Mouse (Mus musculus): ENCODE measurements around the gene Sdf2.

Gene Sdf2

DNA sequence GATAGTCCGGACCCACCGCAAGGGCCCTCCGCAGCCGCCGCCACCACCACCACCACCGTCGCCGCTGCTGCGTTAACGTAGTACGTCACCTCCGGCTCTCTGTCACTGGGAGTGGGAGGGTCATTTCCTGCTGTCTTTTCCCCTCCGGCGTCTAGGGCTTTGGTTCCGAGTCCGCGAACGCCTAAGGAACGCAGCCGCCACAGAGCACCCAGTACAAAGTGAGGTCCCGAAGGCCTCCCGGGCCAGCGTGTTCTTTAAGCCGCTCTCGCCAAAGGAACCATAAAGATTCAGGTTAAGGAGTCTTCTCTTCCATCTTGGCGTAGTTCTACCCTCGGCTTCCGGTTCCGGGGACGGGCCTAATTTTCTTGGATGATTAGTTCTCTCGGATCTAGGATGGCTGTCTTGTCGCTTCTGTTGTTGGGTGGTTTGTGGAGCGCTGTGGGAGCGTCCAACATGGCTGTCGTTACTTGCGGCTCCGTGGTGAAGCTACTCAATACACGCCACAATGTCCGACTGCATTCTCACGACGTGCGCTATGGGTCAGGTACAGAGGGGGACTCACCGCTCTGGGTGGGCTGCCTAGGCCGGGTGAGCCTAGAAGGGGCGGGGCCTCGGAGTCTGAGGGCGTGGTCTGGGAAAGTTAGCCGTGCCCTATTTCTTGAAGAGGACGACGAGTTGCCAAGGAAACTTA lies at the start of gene Sdf2, which contains the start of gene Supt6:
Sdf2 (plus strand) TSS at position 120 of the 691 bp plus-strand sequence.
Supt6 (minus strand) TSS at position 361 of the 691 bp plus-strand sequence.
- DNase-seq (ENCODE audit: low read depth, low spot score), result peak; percentile 98

DNA sequence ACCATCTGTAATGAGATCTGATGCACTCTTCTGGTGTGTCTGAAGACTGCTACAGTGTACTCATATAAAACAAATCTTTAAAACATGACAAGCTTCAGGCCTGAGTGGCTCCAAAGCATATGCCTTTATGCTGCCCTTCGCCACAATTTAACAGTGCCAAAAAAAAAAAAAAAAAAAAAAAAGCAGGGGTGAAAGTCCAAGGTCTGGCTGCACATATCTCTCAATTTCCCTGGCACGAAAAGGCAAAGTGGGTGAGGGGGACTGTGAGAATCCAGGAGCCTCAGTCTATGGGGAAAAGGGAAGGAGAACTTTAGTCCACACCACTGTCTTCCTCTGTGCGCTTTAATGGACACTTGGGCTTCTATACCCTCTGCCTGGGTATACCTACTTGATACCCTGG lies 43.2 kb upstream of the Sdf2 start:
- DNase-seq (ENCODE audit: low read depth, low spot score), result no peak

DNA sequence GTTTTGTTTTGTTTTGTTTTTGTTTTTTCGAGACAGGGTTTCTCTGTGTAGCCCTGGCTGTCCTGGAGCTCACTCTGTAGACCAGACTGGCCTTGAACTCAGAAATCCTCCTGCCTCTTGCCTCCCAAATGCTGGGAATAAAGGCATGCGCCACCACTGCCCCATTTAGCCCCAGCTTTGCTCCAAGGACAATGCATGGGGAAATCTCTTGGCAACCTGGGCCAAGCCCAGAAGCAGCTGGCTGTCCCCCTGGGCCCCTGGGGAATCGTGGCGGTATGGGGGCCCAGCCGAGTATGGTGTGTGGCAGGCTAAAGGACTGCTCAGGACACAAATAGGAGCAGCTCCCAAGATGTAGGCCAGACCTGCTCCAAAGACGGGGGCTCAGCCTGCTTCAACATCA lies 41.3 kb upstream of the Sdf2 start:
- DNase-seq (ENCODE audit: low read depth, low spot score), result no peak

DNA sequence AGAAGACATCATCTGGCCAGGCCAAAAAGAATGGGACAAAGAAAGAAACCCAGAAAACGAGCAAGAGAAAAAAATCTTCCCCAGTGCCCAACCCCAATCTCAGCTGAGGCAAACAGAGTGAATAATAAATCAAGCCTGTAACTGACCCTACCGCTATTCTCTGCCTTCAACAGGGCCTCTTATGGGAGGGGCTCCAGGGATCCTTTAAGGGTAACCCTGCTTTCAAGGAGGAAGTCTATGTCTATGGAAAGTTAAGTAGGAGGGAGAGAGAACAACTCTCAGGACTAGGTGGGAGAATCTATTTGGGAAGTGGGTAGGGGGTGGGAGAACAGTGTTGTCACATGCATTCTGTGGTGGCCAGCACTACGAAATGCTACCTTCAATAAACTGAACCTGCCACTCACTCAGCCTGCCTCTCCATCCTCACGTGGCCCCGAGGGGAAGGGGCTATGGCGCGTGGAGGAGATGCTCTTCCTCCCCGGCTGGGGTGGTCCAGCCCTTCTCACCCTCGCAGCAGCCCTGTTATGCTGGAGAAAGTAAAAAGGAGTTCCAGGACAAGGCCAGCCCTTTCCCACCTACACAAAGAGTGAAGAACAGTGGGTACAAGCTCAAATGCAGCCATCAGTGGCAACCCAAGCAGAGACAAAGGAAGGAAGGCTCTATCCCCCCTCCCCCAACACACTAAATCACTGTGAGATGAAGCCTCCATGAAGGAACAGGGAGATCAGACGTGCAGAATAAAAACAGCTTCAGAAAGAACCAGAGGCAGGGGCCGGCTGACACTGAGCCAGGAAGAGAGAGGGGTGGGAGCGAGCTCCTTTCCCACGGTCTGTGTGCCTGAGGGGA lies 40.0 kb upstream of the Sdf2 start:
- no peak for DNase-seq (ENCODE audit: low read depth, low spot score)

DNA sequence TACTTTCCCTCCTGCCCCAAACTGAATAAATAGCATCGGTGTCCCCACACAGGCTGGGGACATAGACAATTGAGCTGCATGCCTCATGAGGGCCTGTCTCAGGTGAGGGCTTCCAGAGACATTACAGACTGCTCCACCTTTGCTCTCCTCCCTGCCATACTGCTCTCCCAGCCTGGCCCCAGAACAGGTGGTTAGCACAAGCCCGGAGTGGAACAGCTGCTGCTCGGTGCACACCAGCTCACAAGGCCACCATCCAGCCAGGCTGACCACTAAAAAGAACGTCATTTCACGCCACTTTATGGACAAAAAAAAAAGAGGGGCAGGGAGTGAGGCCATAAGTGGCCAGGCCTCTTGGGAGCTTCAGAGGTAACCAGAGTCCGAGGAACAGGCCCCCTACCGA lies 38.4 kb upstream of the Sdf2 start:
- DNase-seq (ENCODE audit: low read depth, low spot score), result no peak

DNA sequence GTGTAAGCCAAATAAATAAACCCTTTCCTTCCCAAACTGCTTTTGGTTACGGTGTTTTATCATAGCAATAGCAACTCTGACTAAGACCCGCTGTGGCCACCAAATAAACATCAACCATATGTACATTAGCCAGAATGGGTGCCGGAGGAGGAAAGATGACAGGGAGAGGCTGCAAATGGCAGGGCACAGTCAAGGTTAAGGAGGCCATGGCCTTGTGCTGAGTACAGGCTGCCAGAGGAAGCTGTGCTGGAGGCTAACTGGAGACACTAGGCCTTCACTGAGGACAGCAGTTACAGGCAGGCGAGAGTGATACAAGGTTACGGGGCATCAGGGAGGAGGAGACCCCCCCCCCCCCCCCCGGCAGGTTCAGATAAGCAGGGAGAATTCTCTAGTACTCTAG lies 35.7 kb upstream of the Sdf2 start:
- no peak for DNase-seq (ENCODE audit: low read depth, low spot score)

DNA sequence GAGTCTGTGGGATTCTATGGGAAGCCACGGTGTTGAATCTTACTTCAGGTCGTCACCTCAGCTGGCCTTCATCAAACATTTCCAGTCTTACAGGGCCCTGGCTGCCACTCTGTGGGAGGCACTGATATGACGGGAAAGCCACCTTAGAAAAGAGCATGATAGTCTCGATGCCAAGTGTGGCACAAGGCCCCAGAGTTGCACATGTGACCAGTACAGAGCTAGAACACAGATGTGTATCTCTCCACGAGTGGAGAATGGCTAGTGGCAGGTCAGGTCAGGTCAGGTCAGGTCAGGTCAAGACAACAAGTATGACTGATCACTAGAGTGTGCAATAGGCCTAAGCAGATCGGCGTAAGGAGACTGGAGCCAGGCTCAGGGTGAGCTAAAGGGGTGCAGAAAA lies 34.9 kb upstream of the Sdf2 start:
- no peak for DNase-seq (ENCODE audit: low read depth, low spot score)

DNA sequence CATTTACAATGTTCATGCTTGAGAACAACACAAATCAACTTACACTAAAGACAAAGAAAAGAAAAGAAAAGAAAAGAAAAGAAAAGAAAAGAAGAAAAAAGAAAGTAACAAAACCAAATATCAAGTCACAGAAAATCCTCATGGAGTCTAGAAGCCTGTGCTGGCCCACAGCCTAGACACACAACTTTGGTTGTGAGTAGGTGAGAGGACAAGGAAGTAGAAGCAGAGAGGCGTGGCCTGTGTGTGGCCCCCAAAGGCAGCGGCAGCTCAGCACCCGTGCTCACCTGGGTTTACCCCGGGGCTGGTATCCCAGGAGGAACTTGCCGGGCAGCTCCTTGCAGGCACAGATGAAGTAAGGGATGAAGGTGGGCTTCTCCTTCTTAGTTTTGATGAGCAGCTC lies 34.0 kb upstream of the Sdf2 start:
- DNase-seq (ENCODE audit: low read depth, low spot score), result no peak

DNA sequence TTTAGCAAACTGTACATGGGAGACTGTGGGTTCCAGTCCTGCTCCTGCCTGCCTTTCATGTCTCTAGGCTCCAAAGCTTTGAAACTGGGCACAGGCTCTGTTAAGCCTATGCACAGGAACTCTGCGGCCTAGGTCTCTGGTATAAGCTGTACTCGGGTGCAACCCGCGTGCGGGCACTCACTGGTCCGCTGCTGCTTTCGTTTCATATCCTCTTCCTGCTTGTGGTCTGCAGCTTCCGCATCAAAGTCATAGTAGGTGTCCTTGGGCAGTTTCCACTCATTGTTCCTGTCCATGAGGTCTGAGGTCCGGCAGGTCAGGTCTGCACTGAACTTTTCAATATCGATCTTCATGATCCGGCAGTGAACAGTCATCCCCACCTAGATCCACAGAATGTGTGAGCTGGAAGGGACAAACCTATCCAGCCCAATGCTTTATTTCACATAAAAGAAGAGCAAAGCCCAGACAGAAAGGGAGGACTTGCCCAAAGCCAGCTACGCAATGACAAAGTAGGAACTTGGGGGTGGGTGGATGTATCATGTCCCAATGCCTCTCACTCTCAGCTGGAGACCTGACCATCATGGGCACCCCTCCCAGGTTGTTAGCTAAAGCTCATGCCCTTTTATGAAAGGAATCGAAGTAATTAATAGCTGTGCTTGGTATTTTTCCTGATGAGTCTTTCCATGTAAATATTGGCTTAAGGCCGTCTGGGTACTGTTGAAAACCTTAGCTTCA lies 32.3 kb upstream of the Sdf2 start:
- no peak for DNase-seq (ENCODE audit: low read depth, low spot score)

DNA sequence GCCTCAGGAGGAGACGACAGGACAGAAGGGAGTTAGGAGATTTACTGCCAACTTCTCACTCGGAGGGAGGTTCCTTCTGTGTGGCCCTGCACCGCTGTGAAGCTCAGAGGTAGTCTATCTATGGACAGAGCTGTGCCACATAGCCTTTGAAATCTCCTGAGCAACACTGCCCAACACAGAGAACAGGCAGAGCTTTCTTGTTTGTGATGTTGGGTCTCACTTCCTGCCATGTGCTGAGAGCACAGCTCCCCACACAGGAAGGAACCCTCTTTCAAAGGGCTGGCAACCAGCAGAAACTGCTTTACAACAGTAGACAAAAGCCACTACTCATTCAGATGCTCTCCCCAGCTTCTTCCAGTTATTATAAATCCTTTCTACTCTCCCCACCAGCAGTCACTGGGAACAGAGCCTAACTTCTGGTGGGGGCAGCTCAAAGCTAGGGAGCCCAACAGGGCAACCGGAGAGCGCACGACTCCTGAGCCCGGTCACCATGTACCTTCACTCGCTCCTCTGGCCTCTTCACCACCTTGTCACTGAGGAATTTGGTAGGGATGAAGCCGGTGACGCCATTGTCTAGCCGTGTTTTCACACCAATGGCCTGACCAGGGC lies 29.7 kb upstream of the Sdf2 start:
- no peak for DNase-seq (ENCODE audit: low read depth, low spot score)

DNA sequence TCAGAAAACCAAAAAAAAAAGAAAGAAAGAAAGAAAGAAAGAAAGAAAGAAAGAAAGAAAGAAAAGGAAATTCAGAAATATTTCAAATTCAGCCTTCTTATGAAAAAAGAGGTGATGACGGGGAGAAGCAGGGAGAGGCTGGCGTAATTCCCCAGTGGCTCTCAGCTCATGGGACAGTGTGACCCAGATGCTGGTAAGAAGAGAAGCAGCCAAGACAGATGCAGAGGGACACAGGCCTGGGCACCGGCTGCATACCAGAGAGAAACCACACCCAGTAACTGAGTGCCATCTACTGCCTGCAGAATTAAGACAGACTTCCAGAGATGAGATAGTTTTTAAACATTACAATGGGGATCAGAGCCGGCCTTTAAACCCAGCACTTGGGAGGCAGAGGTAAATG lies 22.0 kb upstream of the Sdf2 start:
- no peak for DNase-seq (ENCODE audit: low read depth, low spot score)

DNA sequence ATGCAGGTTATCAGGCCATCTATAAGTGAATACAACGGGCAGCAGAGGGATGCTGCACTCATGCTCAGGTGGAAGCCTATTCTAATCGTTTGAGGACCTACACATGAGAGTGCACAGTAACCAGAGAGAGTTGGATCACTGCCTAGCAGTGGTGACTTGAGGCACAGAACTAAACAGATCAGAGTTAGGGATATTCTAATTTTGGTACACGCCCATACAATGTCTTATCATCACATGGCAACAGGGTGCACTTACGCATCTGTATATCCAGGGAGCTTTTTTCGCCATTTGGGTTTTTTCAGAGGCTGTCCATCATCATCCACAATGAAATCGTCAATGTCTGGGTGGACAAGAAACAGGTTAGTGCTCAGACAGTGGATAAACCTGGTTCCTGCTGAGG lies 14.0 kb upstream of the Sdf2 start:
- DNase-seq (ENCODE audit: low read depth, low spot score), result no peak

DNA sequence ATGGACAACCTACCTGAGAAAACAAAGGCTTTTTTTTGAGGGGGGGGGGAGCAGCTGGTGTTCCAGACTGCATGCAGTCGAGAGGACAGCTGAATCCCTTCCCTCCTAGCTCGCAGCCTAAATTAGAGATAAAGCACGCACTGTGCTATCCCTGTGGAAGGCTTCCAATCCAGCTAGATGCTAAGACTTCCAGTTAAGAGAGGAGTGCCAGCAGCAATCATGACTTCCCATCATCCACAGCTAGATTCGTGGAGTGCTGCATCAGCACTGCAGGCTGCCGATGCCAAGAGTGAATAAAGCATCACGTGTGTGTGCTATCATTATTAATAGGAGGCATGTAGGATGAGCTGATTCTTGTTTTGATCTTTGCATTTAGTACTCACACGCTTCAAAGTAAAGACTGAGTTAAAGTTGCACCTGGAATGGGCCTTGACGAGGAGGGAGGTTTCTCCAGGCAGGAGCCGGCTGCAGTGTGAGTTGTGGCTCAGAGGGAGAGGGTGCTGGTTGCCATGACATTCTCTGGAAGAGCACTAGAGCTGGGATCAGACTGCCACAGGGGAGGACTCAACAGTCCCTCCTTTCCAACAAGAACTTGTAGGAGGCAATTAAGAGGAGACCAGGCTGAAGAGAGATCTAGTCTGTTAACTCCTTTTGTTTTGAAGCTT lies 5.2 kb upstream of the Sdf2 start:
- peak; percentile 32 for DNase-seq (ENCODE audit: low read depth, low spot score)

DNA sequence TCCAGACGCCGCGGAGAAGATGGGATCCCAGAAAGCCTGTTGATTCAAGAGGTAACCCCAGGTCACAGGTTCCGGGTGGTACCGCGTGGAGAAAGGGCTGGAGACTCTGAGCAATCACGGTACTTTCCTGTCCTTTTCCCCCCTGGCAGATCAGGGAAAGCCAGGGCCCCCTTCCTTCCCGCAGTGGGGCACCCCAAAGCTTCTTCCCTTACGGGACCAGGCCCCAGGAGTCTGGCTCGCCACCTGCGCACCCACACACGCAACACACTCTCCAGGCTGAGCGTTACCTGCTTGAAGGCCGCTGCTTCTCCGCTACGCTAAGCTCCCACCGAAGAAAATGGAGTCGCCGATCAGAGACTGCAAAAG lies 302 bp upstream of the Sdf2 start:
- no peak for DNase-seq (ENCODE audit: low read depth, low spot score)

DNA sequence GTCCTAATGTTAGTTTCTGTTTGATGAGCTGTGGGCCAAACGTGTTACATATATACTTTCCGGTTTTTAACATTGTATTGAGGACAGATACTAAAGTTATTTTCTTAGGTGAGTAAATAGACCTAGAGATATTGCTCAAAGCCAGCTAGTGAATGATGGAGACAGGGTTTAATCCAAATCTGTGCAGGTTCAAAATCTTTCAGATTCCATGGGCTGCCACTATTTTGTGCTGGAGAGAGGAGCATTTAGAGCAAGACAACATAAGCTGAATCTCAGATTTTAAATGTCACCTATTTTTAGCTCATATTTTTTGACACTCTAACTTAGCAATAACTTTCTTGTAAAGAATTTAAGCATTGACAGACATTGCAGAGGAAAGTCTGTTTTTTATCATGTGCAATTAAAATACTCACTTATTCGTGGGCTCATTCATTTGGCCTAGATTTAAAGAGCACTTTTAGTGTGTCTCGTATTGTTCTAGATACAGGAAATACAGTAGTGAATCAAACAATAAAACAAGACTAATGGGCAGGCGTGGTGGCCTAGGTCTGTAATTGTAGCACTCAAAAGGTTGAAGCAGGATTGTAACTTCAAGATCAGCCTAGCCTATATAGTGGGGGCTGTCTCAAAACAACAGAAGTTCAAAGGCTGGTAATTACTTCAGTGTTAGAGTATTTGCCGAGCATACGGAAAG lies 919 bp downstream of the Sdf2 start:
- no peak for DNase-seq (ENCODE audit: low read depth, low spot score)

DNA sequence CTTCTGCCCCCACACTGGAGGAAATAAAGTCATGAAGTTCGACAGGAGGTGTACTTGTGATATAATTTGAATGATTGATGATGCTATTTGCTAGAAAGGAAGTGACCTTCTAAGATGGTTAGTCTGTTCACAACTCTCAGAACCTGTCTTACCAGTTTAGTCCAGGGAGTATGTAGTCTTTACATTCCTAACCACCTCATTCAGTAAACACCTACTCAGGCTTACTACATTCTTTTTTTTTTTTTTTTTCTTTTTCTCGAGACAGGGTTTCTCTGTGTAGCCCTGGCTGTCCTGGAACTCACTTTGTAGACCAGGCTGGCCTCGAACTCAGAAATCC lies 1.4 kb downstream of the Sdf2 start:
- DNase-seq (ENCODE audit: low read depth, low spot score), result peak; percentile 78

DNA sequence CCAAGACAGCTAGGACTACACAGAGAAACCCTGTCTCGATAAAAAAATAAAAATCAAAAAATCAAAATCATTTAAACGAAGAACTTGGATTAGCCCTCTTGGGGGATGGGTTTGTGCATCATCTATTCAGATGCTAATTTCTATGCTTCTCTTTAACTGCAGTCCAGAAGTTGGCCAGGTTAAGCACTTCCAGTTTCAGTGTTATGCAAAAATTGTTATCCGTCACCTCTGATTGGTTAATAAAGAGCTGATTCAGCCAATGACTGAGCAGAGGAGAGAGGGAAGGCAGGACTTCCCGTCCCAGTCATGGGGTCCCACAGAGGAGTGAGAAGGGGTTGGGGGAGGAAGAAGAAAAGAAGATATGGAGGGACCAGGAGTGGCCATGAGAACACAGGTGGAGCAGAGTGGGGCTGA lies 2.2 kb downstream of the Sdf2 start:
- peak; percentile 99 for DNase-seq (ENCODE audit: low read depth, low spot score)

DNA sequence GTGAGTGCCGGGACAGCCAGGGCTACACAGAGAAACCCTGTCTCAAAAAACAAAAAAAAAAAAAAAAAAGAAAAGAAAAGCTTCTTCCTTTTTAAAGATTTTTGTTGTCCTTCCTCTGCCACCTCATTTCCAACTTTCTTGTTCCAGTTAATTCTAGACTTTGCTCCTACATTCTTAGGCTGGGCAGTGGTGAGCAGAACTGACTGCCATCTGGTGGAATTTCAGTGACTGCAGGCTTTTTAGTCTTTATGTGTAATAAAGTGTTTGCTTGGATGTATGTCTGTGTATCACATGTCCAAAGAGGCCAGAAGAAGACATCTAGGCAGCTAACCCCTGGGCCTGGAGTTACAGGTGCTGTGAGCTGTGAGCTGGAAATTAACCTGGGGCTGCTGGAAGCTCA lies 11.1 kb downstream of the Sdf2 start:
- peak; percentile 23 for DNase-seq (ENCODE audit: low read depth, low spot score)

DNA sequence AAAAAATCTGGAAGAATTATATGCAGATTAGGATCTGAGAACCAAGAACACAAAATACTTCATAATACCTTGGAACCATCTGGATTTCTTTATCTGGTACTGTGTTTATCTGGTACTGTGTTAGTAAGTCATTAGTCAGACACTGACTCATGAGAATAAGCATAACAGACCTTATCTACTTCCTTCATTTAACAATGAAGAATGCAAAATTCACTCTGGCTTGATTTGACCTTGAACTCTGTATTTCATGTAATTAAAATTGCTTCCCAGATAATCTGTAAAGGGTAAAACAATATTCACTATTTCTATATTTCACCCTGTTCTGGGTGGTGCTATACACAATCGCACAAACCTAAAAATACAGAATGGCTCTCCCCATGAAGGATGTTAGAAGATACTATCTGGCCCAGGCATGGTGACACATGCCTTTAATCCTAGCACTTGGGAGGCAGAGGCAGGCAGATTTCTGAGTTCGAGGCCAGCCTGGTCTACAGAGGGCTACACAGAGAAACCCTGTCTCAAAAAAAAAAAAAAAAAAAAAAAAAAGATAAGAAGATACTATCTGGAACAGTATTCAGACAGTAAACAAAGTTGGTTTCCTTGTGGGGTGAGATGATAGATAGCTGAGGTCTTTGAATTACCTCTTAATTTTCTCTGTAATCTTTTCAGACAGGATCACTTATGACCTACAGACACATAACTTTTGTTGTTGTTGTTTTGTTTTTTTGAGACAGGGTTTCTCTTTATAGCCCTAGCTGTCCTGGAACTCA lies 15.1 kb downstream of the Sdf2 start:
- no peak for DNase-seq (ENCODE audit: low read depth, low spot score)
